Mouse (Mus musculus): ENCODE measurements around the gene M1ap.
A peak's percentile ranks its signal among the peaks of the same experiment; 100 is the strongest.

DNA sequence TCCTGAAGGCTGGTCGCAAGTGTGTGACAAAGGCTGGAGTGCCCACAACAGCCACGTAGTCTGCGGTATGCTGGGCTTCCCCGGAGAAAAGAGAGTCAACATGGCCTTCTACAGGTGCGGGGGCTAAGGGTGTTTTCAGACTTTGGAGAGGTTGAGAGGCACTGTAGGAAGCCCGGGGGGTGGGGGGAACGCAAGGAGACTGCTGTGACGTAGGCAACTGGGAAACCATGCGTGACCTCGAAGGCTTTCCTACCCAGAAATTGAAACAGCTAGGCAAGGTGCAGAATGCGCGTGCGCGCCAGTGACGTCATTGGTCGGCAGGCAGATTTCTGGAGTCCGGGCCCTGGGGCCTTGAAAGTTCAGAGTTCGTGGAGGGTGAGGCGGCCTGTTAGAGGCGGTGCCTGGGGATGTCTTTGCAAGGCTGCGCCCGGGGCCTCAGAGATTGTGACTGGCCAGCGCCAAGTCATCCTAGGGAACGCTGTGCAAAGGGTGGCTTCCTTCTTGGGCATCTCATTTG lies 91.9 kb downstream of the M1ap start:
- TF ChIP-seq ZNF384 (IDR thresholded peaks at IDR 0.05; ENCODE audit: low read depth, low read length) (no peak), CHD2 (IDR thresholded peaks at IDR 0.05; ENCODE audit: low read depth, low read length) (peak; percentile 85), MAFK (IDR thresholded peaks at IDR 0.05; ENCODE audit: insufficient read depth, low read depth, low read length) (no peak), ZC3H11A (IDR thresholded peaks at IDR 0.05; ENCODE audit: borderline replicate concordance, low read depth, low read length) (no peak), HCFC1 (IDR thresholded peaks at IDR 0.05; ENCODE audit: borderline replicate concordance, insufficient read depth, low read length) (no peak)

Data from ES-E14 (cell line).